Mouse (Mus musculus): ENCODE results near the gene Mdh1. TPM values are rescaled to one million over a fixed set of nuclear protein-coding genes. Genes with fewer than 3 reads are reported as not detected.

Gene Mdh1
- polyA plus RNA-seq, 1 experiment from 2014 or later = 467 TPM

- H3K4me3 ChIP-seq = no peak overlapping the region
- H3K9me3 ChIP-seq = no peaks in the 10 kb centered on the region
- H3K27me3 ChIP-seq = no peaks in the 10 kb centered on the region
- peaks cover 49% of the 10 kb centered on the region for H3K36me3 ChIP-seq
- no peak for ATAC-seq (replicated peaks)
- no peak overlapping the region for H3K27ac ChIP-seq (replicated peaks)
- H3K4me1 ChIP-seq = peaks cover 3% of the 10 kb centered on the region; the same call in 1 of the 2 replicates
- no peak overlapping the region for H3K4me2 ChIP-seq (replicated peaks)
- 83% methylated on average over 4 of the region's 4 CpGs for WGBS
- H3K9ac ChIP-seq (replicated peaks) = no peak overlapping the region
Measured at GRCm38 (mm10) chr11:21563617-21564325, 8.4 kb downstream of the Mdh1 start.

GRCm38 (mm10) chr11:21561347-21561746 is 10.8 kb downstream of the Mdh1 start:
- H3K27me3 ChIP-seq = no peaks in the 10 kb centered on the region
- H3K36me3 ChIP-seq = peaks cover 64% of the 10 kb centered on the region
- H3K4me1 ChIP-seq = no peaks in the 10 kb centered on the region
- no peak overlapping the region for H3K4me3 ChIP-seq
- H3K9ac ChIP-seq (replicated peaks) = no peak overlapping the region
- WGBS = 94% methylated on average over 5 of the region's 5 CpGs
- no peak for ATAC-seq (replicated peaks)
- H3K27ac ChIP-seq (replicated peaks) = no peak overlapping the region
- no peak overlapping the region for H3K4me2 ChIP-seq (replicated peaks)
- H3K9me3 ChIP-seq = no peaks in the 10 kb centered on the region

- no peak for ATAC-seq (replicated peaks)
Measured at GRCm38 (mm10) chr11:21559727-21560126, 12.4 kb downstream of the Mdh1 start.

GRCm38 (mm10) chr11:21552049-21552448 is 20.1 kb downstream of the Mdh1 start:
- no peaks in the 10 kb centered on the region for H3K4me1 ChIP-seq
- ATAC-seq (replicated peaks) = no peak
- H3K9me3 ChIP-seq = no peaks in the 10 kb centered on the region
- H3K36me3 ChIP-seq = 0 out of 2 replicates have a peak, but pooled peaks cover 3% of the 10 kb centered on the region
- no peak overlapping the region for H3K27ac ChIP-seq (replicated peaks)
- no peak overlapping the region for H3K4me2 ChIP-seq (replicated peaks)
- no peak overlapping the region for H3K9ac ChIP-seq (replicated peaks)
- H3K27me3 ChIP-seq = no peaks in the 10 kb centered on the region
- no peak overlapping the region for H3K4me3 ChIP-seq
- WGBS = 91% methylated on average over 3 of the region's 3 CpGs

More at GRCm38 (mm10) chr11:21559727-21560126, 12.4 kb downstream of the Mdh1 start:
- Histone ChIP-seq H3K27me3 (no peaks in the 10 kb centered on the region), H3K9me3 (no peaks in the 10 kb centered on the region), H3K9ac (replicated peaks) (no peak overlapping the region), H3K4me2 (replicated peaks) (no peak overlapping the region), H3K27ac (replicated peaks) (no peak overlapping the region), H3K4me3 (no peak overlapping the region), H3K4me1 (no peaks in the 10 kb centered on the region), H3K36me3 (peaks cover 50% of the 10 kb centered on the region)
- whole genome bisulfite sequencing = 90% methylated on average over 11 of the region's 11 CpGs

GRCm38 (mm10) chr11:21550222-21551173 is 21.7 kb downstream of the Mdh1 start:
- no peak overlapping the region for H3K4me2 ChIP-seq (replicated peaks)
- no peak overlapping the region for H3K9ac ChIP-seq (replicated peaks)
- no peak overlapping the region for H3K4me3 ChIP-seq
- no peaks in the 10 kb centered on the region for H3K27me3 ChIP-seq
- 86% methylated on average over 12 of the region's 12 CpGs for WGBS
- no peaks in the 10 kb centered on the region for H3K9me3 ChIP-seq
- no peaks in the 10 kb centered on the region for H3K4me1 ChIP-seq
- no peaks in the 10 kb centered on the region for H3K36me3 ChIP-seq
- H3K27ac ChIP-seq (replicated peaks) = no peak overlapping the region
- no peak for ATAC-seq (replicated peaks)

GRCm38 (mm10) chr11:21549754-21550153 is 22.4 kb downstream of the Mdh1 start:
- no peaks in the 10 kb centered on the region for H3K27me3 ChIP-seq
- no peak overlapping the region for H3K27ac ChIP-seq (replicated peaks)
- no peak overlapping the region for H3K9ac ChIP-seq (replicated peaks)
- H3K4me3 ChIP-seq = no peak overlapping the region
- no peaks in the 10 kb centered on the region for H3K36me3 ChIP-seq
- ATAC-seq (replicated peaks) = no peak
- no peaks in the 10 kb centered on the region for H3K9me3 ChIP-seq
- 91% methylated on average over 4 of the region's 4 CpGs for WGBS
- no peaks in the 10 kb centered on the region for H3K4me1 ChIP-seq
- no peak overlapping the region for H3K4me2 ChIP-seq (replicated peaks)

GRCm38 (mm10) chr11:21549052-21549451 is 23.1 kb downstream of the Mdh1 start:
- H3K36me3 ChIP-seq = no peaks in the 10 kb centered on the region
- H3K4me2 ChIP-seq (replicated peaks) = no peak overlapping the region
- no peak overlapping the region for H3K9ac ChIP-seq (replicated peaks)
- ATAC-seq (replicated peaks) = no peak
- H3K4me3 ChIP-seq = no peak overlapping the region
- 89% methylated on average over 2 of the region's 2 CpGs for WGBS
- no peak overlapping the region for H3K27ac ChIP-seq (replicated peaks)
- no peaks in the 10 kb centered on the region for H3K4me1 ChIP-seq
- no peaks in the 10 kb centered on the region for H3K9me3 ChIP-seq
- H3K27me3 ChIP-seq = no peaks in the 10 kb centered on the region

- Histone ChIP-seq H3K4me2 (replicated peaks) (no peak overlapping the region), H3K4me1 (no peaks in the 10 kb centered on the region), H3K4me3 (no peak overlapping the region), H3K9me3 (no peaks in the 10 kb centered on the region), H3K27ac (replicated peaks) (no peak overlapping the region), H3K36me3 (no peaks in the 10 kb centered on the region), H3K27me3 (no peaks in the 10 kb centered on the region), H3K9ac (replicated peaks) (no peak overlapping the region)
- no peak for ATAC-seq (replicated peaks)
Measured at GRCm38 (mm10) chr11:21547518-21547917, 24.6 kb downstream of the Mdh1 start.

- WGBS = 83% methylated on average over 1 of the region's 1 CpGs
- no peaks in the 10 kb centered on the region for H3K9me3 ChIP-seq
Measured at GRCm38 (mm10) chr11:21546671-21547070, 25.5 kb downstream of the Mdh1 start.

GRCm38 (mm10) chr11:21545951-21546350 is 26.2 kb downstream of the Mdh1 start:
- no peak overlapping the region for H3K4me2 ChIP-seq (replicated peaks)
- H3K36me3 ChIP-seq = no peaks in the 10 kb centered on the region
- H3K27me3 ChIP-seq = no peaks in the 10 kb centered on the region
- ATAC-seq (replicated peaks) = no peak
- no peaks in the 10 kb centered on the region for H3K4me1 ChIP-seq
- H3K27ac ChIP-seq (replicated peaks) = no peak overlapping the region
- no peak overlapping the region for H3K4me3 ChIP-seq
- no peak overlapping the region for H3K9ac ChIP-seq (replicated peaks)
- H3K9me3 ChIP-seq = no peaks in the 10 kb centered on the region

More at GRCm38 (mm10) chr11:21546671-21547070, 25.5 kb downstream of the Mdh1 start:
- ATAC-seq (replicated peaks) = no peak
- H3K9ac ChIP-seq (replicated peaks) = no peak overlapping the region
- H3K36me3 ChIP-seq = no peaks in the 10 kb centered on the region
- H3K4me1 ChIP-seq = no peaks in the 10 kb centered on the region
- H3K27ac ChIP-seq (replicated peaks) = no peak overlapping the region
- H3K4me3 ChIP-seq = no peak overlapping the region
- no peak overlapping the region for H3K4me2 ChIP-seq (replicated peaks)
- H3K27me3 ChIP-seq = no peaks in the 10 kb centered on the region

- H3K27ac ChIP-seq (replicated peaks) = 0 out of 2 replicates have a peak overlapping the region, but pooled peaks have one; percentile 11
- 71% methylated on average over 2 of the region's 2 CpGs for WGBS
Measured at GRCm38 (mm10) chr11:21545021-21545420, 27.1 kb downstream of the Mdh1 start.

GRCm38 (mm10) chr11:21542731-21543130 is 29.4 kb downstream of the Mdh1 start:
- 80% methylated on average over 5 of the region's 5 CpGs for WGBS
- no peak overlapping the region for H3K4me3 ChIP-seq
- no peaks in the 10 kb centered on the region for H3K36me3 ChIP-seq
- no peak for ATAC-seq (replicated peaks)
- no peaks in the 10 kb centered on the region for H3K27me3 ChIP-seq
- H3K9ac ChIP-seq (replicated peaks) = no peak overlapping the region
- H3K4me2 ChIP-seq (replicated peaks) = no peak overlapping the region
- H3K9me3 ChIP-seq = no peaks in the 10 kb centered on the region
- H3K4me1 ChIP-seq = no peaks in the 10 kb centered on the region
- H3K27ac ChIP-seq (replicated peaks) = no peak overlapping the region

More at GRCm38 (mm10) chr11:21545021-21545420, 27.1 kb downstream of the Mdh1 start:
- Histone ChIP-seq H3K9me3 (no peaks in the 10 kb centered on the region), H3K4me3 (no peak overlapping the region), H3K4me2 (replicated peaks) (no peak overlapping the region), H3K27me3 (no peaks in the 10 kb centered on the region), H3K4me1 (no peaks in the 10 kb centered on the region), H3K9ac (replicated peaks) (no peak overlapping the region), H3K36me3 (no peaks in the 10 kb centered on the region)
- no peak for ATAC-seq (replicated peaks)

Data from forebrain, embryonic 15.5 days (tissue).